Mouse (Mus musculus) adrenal gland (tissue): ENCODE measurements around the gene Scn3b.

ENCODE experiments used
- intact Hi-C: fragments of 180-260 bp; cut with DNase I; formaldehyde crosslinking; loops from one replicate; pipeline ENCODE4 v1.15.1; 2025
- long read RNA-seq, 2 experiments: library from polyadenylated mRNA; unstranded; transcript quantifications; one replicate each; pipeline ENCODE4 v2.0.0; 2020; ENCODE audit warnings: borderline replicate concordance in 1 of 2; ENCODE audit not compliant: insufficient replicate concordance in 1 of 2

Gene Scn3b
- long read RNA-seq, experiment 1, full-length matches to known transcripts, result 1 of 1 reads
- long read RNA-seq, experiment 1, partial matches to known transcripts, result 0 of 1 reads
- long read RNA-seq, experiment 1, other reads (novel, unspliced or antisense), result 0 of 1 reads
- long read RNA-seq, experiment 2, full-length matches to known transcripts, result 1 of 2 reads
- long read RNA-seq, experiment 2, partial matches to known transcripts, result 0 of 2 reads
- long read RNA-seq, experiment 2, other reads (novel, unspliced or antisense), result 1 of 2 reads

DNA sequence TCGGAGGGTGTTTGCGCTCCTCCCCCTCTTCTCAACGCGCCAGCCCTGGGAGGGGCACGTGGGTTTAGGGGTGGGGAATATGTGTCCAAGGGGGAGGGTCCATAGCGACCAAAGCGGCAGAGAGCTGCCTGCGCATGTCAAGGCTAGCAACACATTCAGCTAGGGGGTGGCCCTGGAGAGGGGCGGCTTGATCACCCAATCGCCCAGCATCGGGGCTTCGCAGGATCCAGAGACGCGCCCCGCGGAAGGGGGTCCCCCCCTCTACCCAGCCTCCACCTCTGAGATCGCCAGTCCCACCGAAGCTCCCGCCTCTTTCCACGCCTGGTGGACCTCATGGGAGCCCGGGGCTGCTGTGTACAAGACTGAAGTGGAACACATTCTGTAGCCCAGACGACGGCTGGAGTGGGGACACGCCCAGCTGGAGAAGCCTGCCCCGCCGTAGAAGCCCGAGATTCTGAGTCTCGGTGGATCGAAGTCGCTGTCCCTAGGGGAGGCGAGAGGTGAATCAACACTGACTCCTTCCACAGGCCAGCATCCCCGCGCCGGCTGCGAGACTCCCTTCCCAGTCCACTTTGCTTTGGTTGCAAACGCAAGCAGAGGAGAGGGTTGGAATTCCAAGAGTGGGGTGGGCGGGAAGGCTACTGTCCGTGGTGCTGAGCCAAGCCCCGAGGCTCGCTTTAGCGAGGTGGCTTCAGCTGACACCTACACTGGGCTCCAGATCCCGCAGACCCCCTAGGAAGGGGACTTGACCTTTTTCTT, at the start of gene Scn3b:
Gene Scn3b (plus strand): TSS at position 115 of the 759 bp plus-strand sequence.
- intact Hi-C loops, result no loop called here

DNA sequence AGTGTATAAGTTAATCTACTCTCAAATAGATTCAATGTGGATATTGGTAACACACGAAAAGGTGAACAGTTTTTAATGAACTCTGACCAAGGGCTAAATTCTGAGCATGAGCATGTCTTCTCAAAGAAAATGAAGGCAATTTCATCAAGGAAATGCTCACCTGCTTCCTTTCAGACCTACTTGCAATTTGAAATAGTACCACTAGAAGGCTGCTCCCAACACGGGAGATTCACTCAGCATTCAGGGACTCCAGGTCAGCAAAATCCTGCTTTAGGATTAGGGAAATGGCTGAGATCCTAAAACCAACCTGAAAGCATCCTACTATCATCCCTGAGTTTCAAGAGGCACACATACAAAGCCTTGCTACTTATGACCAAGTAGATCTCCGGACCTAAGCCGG, 44.7 kb upstream of the Scn3b start:
- intact Hi-C loops, result no loop called here

- intact Hi-C loops, result loop anchor here (1.0 kb wide), 1 partner anchor 102 kb away; no protein-coding TSS in a partner anchor
These were observed 40.9 kb upstream of the Scn3b start for GRCm38 (mm10) chr9:40227874-40228789.

DNA sequence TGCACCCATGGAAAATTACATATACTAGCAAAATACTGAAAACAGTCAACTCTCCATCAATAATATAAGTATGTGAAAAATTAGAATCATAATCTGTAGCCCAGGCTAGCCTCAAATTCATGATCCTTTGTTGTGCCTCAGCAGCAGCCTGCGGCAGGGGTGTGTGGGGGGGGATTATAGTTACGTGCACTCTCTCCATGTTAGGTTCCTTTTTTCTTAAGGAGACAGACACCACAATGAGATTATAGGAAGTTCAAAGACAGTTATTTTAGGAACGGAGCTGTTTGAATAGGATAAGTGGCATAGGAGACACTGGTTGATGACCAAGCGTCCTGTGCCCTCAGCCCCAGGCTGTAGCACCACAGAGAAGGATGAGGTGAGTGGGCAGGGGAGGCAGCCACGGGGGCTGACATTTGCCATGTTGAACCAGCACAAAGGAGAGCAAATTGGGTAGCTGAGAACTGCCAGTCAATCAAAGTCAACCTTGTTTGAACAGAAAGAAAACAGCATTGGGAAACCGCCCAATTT, 40.1 kb upstream of the Scn3b start:
- intact Hi-C loops, result loop anchor here (1.0 kb wide), 1 partner anchor 101 kb away; no protein-coding TSS in a partner anchor

- intact Hi-C loops, result no loop called here
These were observed 39.5 kb upstream of the Scn3b start for GRCm38 (mm10) chr9:40229479-40229878.

DNA sequence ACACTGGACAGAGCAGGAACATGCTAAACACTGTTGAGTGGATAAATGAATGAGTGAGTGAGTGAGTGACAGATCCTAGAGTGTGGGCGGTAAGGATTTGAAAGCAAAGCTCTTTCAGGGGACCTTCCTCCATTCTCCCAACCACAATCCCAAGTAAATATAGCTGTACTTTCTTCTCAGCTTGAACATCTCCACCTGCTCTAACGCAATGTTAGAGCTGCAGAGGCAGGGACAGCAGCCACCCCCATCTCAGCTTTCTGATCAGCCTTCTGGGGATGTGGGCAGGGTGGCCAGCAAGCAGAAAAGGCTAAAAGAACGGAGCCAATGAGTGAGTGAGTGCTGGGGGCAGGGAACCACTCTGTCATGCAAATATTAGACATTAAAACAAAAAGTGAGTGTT, 38.0 kb upstream of the Scn3b start:
- intact Hi-C loops, result loop anchor here (5.0 kb wide), 1 partner anchor 41 kb away; no protein-coding TSS in a partner anchor

DNA sequence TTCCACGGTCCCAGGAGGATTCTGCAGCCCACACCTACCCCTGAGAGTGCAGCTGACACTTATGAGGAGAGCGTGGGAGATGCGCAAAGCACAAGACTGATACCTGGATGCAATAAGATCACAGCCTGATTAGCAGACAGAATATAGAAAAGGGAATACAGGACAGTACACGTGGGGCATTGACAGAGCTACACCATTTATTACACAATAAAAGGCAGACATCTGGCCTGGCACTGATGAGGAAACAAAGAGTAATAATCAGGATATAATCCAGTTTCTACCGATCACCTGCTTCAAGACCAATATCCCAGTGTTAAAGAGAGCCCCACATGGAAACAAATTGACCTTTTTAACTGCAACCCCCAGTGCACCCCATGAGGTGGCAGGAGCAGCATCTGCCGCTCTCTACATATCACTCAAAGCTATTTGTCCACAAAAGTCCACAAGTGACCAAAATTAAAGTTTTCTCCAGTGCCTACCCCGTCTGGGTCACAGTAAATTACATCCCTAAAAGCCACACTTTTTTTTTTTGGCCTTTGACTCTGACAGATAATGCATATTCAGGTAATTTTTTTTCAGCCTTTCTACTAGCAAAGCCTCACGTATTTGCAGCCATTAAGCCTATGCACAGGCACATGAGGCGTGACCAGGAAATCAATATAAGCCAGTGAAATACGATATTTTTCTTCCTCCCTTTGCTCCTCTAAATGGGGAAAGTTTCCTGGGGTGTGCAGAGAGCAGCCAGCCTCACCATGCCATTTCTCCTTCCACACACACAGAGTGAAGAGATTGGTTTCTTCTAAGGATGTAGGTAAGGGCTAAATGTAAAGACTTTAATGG, 34.6 kb upstream of the Scn3b start:
- intact Hi-C loops, result loop anchor here (5.0 kb wide), 1 partner anchor 38 kb away; no protein-coding TSS in a partner anchor

DNA sequence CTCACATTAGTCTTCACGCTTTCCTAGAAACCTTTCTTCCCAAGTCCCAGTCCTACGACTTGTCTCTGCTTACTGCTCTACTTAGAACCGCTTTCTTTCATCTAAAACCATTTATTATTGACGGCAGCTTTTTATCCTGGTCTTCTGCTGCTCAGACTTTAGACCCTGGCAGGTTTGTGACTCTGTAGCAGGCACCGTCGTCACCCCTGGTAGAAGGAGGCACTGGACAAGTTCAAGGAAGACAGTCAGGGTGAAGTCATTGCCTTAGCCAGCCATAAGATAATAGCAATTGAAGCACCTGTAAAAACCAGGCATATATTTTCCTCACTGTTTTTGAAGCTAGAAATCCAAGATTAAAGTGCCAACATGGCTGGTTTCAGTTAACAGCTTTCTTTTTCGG, 33.8 kb upstream of the Scn3b start:
- intact Hi-C loops, result no loop called here

DNA sequence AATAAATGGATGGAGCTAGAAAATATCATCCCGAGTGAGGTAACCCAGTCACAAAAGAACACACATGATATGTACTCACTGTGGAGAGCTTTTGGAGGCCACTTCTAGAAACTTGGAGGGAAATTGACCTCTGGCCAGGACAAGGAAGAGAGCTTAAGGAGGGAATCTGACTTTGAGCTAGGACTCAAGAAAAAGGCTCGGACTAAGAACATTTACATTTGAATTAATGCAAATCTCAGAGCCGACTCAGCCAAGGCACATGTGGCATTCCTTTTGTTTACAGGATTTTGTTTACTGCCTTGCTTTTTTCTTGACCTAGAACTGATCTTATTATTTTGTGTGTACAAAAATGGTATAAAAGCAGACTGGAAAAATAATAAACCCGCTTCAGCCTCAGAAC, 29.3 kb upstream of the Scn3b start:
- intact Hi-C loops, result loop anchor here (5.0 kb wide), 1 partner anchor 43 kb away; no protein-coding TSS in a partner anchor

DNA sequence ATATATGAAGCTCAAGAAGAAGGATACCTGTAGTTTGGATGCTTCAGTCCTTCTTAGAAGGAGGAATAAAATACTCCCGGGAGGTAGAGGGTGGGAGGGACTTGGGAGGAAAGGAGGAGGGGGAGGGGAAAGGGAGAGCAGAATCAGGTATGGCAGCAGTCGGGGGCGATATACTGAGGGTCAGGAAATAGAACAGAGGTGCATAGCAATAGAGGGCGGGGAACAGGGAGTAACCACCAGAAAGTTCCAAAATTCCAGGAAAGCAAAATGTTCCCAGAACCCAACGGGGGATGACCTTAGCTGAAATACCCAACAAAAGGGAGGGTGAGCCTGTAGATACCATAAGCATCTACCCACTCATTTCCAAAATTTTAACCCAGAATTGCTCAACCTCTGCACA, 28.7 kb upstream of the Scn3b start:
- intact Hi-C loops, result loop anchor here (5.0 kb wide), 1 partner anchor 42 kb away; no protein-coding TSS in a partner anchor

- intact Hi-C loops, result loop anchor here (5.0 kb wide), 1 partner anchor 41 kb away; no protein-coding TSS in a partner anchor
These were observed 27.7 kb upstream of the Scn3b start for GRCm38 (mm10) chr9:40241223-40241801.

- intact Hi-C loops, result loop anchor here (5.0 kb wide), 1 partner anchor 40 kb away; no protein-coding TSS in a partner anchor
These were observed 26.8 kb upstream of the Scn3b start for GRCm38 (mm10) chr9:40241951-40242888.

- intact Hi-C loops, result no loop called here
These were observed 23.6 kb upstream of the Scn3b start for GRCm38 (mm10) chr9:40245466-40245865.

DNA sequence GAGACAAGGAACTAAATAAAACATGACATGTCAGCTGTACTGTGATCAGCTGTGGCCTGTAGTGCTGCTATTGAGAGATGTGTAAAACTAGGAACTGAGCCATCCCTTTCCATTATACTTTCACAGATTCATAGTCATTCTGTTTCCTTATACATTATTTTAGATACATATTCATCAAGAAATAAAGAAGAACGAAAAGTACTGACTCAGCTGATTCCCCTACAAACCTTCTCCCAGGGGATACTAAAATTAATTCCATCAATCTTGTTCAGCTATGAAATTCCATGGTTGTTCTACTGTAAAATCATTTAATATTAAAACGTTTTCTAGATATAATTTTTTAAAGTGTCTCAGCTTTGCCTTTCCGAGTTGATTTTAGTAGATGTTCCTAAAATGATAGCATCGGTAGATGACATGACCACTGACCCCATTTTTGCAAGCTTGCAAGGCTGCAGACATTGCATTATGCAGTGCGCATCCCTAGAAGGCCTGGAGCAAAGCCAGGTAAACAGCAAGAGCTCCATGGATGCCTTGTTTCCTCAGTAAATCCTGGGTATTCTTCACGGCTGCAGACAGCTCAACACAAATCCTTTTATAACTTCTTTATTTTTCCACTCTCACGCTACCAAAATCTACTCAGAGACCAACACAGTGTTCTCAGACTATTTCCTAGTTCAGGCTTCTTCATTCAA, 22.9 kb upstream of the Scn3b start:
- intact Hi-C loops, result no loop called here

GRCm38 (mm10) chr9:40246702-40247101, 22.3 kb upstream of the Scn3b start:
- intact Hi-C loops, result no loop called here

- intact Hi-C loops, result no loop called here
These were observed 19.9 kb upstream of the Scn3b start for GRCm38 (mm10) chr9:40249106-40249505.

- intact Hi-C loops, result no loop called here
These were observed 16.6 kb upstream of the Scn3b start for GRCm38 (mm10) chr9:40252459-40252858.

DNA sequence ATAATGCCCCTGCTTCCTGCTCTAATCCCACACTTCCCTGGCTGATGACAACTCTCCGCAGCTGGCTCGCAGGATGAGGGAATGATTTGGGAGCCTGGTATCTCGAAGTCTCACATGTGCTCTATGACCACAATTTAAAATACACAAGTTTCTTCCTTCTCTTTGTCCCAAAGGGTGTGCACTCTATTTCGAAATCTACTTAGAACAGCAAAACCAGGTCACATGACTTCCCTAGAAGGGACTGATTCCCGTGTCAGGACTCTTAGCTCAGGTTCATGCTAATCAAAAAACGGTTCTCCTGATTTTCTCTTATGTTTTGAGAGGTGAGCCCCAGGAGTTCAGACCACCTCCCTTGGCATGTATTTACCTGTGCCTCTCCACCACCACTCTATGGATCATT, 5.1 kb upstream of the Scn3b start:
- intact Hi-C loops, result no loop called here
